16 mouse cellular contexts compared by ENCODE assay signal in the genomic region with DNA sequence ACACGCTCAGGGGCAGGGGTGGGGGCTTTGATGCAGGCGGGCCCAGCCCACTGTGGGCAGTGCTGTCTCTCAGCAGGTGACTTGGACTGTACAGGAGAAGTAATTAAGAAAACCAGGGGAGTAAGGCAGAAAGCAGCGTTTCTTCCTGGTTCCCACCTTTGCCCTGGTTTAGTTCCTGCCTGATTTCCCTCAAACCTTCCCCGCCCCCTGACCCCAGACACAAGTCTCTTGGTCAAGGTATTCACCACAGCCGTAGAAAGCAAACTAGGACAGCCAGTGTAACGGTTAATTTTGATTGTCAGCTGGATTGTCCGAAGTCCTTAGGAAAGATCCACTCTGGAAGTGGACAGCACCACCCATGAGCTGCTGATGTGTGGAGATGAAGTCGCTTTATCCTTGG.
"Had no signal": no experiment of that assay in that cellular context is flagged by ENCODE, and none has a peak within 500 bp of the region (broad histone marks: within the 10 kb centered on the region; RNA-seq: fewer than 3 reads in every experiment).

No protein-coding gene starts in this region.

- H3K4me2 ChIP-seq: hindbrain, embryonic 15.5 days; liver, embryonic 13.5 days; midbrain, embryonic 12.5 days; neural tube, embryonic 13.5 days; stomach, embryonic 15.5 days had no signal

- H3K9ac ChIP-seq: hindbrain, embryonic 15.5 days; liver, embryonic 13.5 days; midbrain, embryonic 12.5 days; neural tube, embryonic 13.5 days; stomach, embryonic 15.5 days had no signal

- H3K4me1 ChIP-seq: hindbrain, embryonic 15.5 days; liver, embryonic 13.5 days had no signal

- H3K4me3 ChIP-seq: hindbrain, embryonic 15.5 days; liver, embryonic 13.5 days; midbrain, embryonic 12.5 days; myocyte; neural tube, embryonic 13.5 days; stomach, embryonic 15.5 days had no signal

- H3K27me3 ChIP-seq: hindbrain, embryonic 15.5 days; liver, embryonic 13.5 days; midbrain, embryonic 12.5 days; neural tube, embryonic 13.5 days; stomach, embryonic 15.5 days had no signal

- H3K36me3 ChIP-seq: hindbrain, embryonic 15.5 days; liver, embryonic 13.5 days; stomach, embryonic 15.5 days had no signal

- DNase-seq: left cerebral cortex, postnatal 4 days; liver, embryonic 13.5 days; lung, adult 2 months; lung, postnatal 14 days; lung, postnatal 4 days; retina, postnatal 1 day; right cerebral cortex, postnatal 25 days; spleen, adult 18-20 months; thymus, postnatal 25 days had no signal

- ATAC-seq: intestine, postnatal 0 days; midbrain, embryonic 16.5 days had no signal

- H3K27ac ChIP-seq: hindbrain, embryonic 15.5 days; liver, embryonic 13.5 days; midbrain, embryonic 12.5 days; neural tube, embryonic 13.5 days; stomach, embryonic 15.5 days had no signal

- H3K9me3 ChIP-seq: hindbrain, embryonic 15.5 days; liver, embryonic 13.5 days; midbrain, embryonic 12.5 days; neural tube, embryonic 13.5 days; stomach, embryonic 15.5 days had no signal
